Mouse (Mus musculus): Measurements from ENCODE around the gene Itfg1. TPM values are rescaled to one million over a fixed set of nuclear protein-coding genes. Genes with fewer than 3 reads are reported as not detected.
A peak's percentile ranks its signal among the peaks of the same experiment; 100 is the strongest.

The Itfg1 gene
- polyA plus RNA-seq, 1 experiment from 2014 or later: 236 TPM

DNA sequence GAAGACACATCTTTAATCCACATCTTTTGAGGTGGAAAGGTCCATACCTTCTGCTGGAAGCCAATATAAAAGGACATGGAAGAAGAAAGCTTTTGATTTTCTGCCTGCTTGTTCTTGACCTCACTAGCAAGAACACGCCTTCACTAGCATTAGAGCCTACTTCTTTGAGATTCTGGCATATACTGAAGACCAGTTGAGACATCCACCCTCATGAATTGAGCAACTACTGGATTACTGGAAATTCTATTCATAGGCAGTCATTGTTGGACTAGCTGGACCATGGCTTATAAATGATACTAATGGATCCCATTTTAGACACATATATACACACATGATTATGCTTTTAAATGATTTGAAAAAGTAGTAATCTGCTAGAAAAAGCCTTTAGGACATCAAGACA, 56.9 kb downstream of the Itfg1 start:
- Histone ChIP-seq H3K4me2 (replicated peaks) (no peak overlapping the region), H3K36me3 (replicated peaks; ENCODE audit: control insufficient read depth, insufficient read depth) (peaks cover 6% of the 10 kb centered on the region), H3K27ac (no peak overlapping the region), H3K4me3 (replicated peaks; ENCODE audit: low read length) (no peak overlapping the region), H3K4me1 (replicated peaks; ENCODE audit: control insufficient read depth, insufficient read depth, low read length) (no peaks in the 10 kb centered on the region), H3K27me3 (ENCODE audit: control insufficient read depth, insufficient read depth, low read length) (no peaks in the 10 kb centered on the region), H3K9ac (no peak overlapping the region), H3K9me3 (ENCODE audit: control insufficient read depth, low read length) (no peaks in the 10 kb centered on the region)
- DNase-seq (ENCODE audit: low spot score): no peak
- 94% methylated on average over 1 of the region's 1 CpGs for WGBS
- no peak for ATAC-seq (ENCODE audit: low FRiP score)

DNA sequence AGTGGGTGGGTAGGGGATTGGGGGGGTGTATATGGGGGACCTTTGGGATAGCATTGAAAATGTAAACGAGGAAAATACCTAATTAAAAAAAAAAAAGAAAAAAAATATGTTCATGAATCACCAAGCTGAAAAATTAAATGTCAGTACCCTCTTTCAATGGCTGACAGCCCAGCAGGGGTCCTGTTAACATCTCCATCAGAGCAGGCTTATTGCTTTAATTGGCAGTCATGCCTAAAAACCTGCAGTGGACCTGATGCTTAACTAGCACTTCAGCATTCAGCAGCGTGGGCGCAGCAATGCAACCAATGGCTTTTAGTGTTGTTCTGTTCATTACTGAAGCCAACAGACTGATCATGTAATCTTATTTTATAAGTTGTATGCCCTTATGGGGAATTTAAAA, 60.6 kb downstream of the Itfg1 start:
- Histone ChIP-seq H3K36me3 (replicated peaks; ENCODE audit: control insufficient read depth, insufficient read depth) (peaks cover 4% of the 10 kb centered on the region; the same call in 1 of the 2 replicates), H3K4me3 (replicated peaks; ENCODE audit: low read length) (no peak overlapping the region), H3K4me2 (replicated peaks) (no peak overlapping the region), H3K4me1 (replicated peaks; ENCODE audit: control insufficient read depth, insufficient read depth, low read length) (no peaks in the 10 kb centered on the region), H3K27ac (no peak overlapping the region), H3K9ac (no peak overlapping the region), H3K9me3 (ENCODE audit: control insufficient read depth, low read length) (no peaks in the 10 kb centered on the region), H3K27me3 (ENCODE audit: control insufficient read depth, insufficient read depth, low read length) (no peaks in the 10 kb centered on the region)
- DNase-seq (ENCODE audit: low spot score) (no peak), ATAC-seq (ENCODE audit: low FRiP score) (no peak)
- WGBS: 68% methylated on average over 3 of the region's 3 CpGs

DNA sequence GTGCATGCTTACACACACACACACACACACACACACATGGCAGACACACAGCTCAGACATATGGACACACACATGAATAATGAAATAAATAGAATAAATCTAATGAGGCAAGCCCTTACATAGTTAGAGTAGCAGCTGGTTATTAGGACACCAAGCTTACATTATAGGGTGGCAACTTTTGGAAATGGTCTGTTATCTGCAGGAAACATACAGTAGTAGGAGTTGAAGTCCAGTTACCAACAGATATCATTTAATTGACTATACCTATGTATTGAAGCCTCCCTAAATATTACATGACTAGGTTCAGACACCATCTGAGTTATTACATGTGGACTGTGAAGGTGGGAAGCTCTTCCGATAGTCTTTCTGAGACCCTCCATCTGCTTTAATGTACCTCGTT, 95.7 kb downstream of the Itfg1 start:
- H3K9ac ChIP-seq: no peak overlapping the region
- H3K36me3 ChIP-seq (replicated peaks; ENCODE audit: control insufficient read depth, insufficient read depth): no peaks in the 10 kb centered on the region
- no peak overlapping the region for H3K27ac ChIP-seq
- DNase-seq (ENCODE audit: low spot score): no peak
- H3K9me3 ChIP-seq (ENCODE audit: control insufficient read depth, low read length): no peaks in the 10 kb centered on the region
- no peak for ATAC-seq (ENCODE audit: low FRiP score)
- no peak overlapping the region for H3K4me2 ChIP-seq (replicated peaks)
- H3K4me3 ChIP-seq (replicated peaks; ENCODE audit: low read length): no peak overlapping the region
- no peaks in the 10 kb centered on the region for H3K4me1 ChIP-seq (replicated peaks; ENCODE audit: control insufficient read depth, insufficient read depth, low read length)
- no peaks in the 10 kb centered on the region for H3K27me3 ChIP-seq (ENCODE audit: control insufficient read depth, insufficient read depth, low read length)
- WGBS: 96% methylated on average over 2 of the region's 2 CpGs

DNA sequence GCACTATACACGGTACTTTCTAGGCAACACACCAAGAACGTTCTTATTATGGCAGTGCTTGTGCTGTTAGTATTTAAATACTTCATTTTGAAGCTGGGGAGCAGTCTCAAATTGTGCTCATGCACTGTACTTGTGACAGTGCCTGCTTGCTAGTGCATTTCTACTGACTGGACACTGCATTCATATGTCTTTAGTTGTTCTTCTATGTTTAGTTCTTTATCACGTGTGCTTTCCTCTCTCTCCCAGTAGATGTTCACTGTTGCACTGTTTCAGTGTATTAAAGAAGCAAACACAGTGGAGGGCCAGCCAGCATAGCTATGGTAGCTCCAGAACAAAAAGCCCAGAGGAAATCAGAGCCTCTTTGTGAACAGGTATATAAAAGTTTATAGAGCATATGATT, 110.2 kb downstream of the Itfg1 start:
- WGBS: 89% methylated on average over 3 of the region's 3 CpGs
- DNase-seq (ENCODE audit: low spot score) (no peak), ATAC-seq (ENCODE audit: low FRiP score) (no peak)
- Histone ChIP-seq H3K4me1 (replicated peaks; ENCODE audit: control insufficient read depth, insufficient read depth, low read length) (no peaks in the 10 kb centered on the region), H3K9ac (no peak overlapping the region), H3K36me3 (replicated peaks; ENCODE audit: control insufficient read depth, insufficient read depth) (peaks cover 24% of the 10 kb centered on the region), H3K27ac (no peak overlapping the region), H3K27me3 (ENCODE audit: control insufficient read depth, insufficient read depth, low read length) (no peaks in the 10 kb centered on the region), H3K4me3 (replicated peaks; ENCODE audit: low read length) (no peak overlapping the region), H3K4me2 (replicated peaks) (no peak overlapping the region), H3K9me3 (ENCODE audit: control insufficient read depth, low read length) (no peaks in the 10 kb centered on the region)

DNA sequence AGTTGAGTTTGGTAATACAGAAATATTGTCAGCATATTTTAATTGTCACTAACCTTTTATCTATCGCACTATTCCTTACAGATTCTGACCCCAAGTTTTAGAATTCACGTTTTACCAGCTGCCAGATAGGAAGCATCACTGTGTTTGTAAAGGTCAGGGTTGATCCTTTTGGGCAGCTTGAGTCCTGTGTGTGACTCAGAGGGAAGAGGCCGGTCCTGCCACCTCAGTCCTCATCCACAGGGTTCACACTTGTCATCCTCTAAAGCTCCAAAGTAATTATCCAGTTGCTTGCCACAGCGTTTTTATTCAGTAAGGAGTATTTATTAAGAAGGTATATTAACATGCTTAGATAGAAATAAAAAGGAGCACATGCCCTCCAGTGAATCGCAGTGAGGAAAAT, 123.5 kb downstream of the Itfg1 start:
- no peak for DNase-seq (ENCODE audit: low spot score)
- no peaks in the 10 kb centered on the region for H3K4me1 ChIP-seq (replicated peaks; ENCODE audit: control insufficient read depth, insufficient read depth, low read length)
- no peak overlapping the region for H3K4me2 ChIP-seq (replicated peaks)
- H3K4me3 ChIP-seq (replicated peaks; ENCODE audit: low read length): no peak overlapping the region
- H3K36me3 ChIP-seq (replicated peaks; ENCODE audit: control insufficient read depth, insufficient read depth): peaks cover 27% of the 10 kb centered on the region
- no peak overlapping the region for H3K9ac ChIP-seq
- H3K27me3 ChIP-seq (ENCODE audit: control insufficient read depth, insufficient read depth, low read length): no peaks in the 10 kb centered on the region
- H3K9me3 ChIP-seq (ENCODE audit: control insufficient read depth, low read length): no peaks in the 10 kb centered on the region
- H3K27ac ChIP-seq: no peak overlapping the region
- ATAC-seq (ENCODE audit: low FRiP score): no peak
- WGBS: 91% methylated on average over 5 of the region's 5 CpGs

DNA sequence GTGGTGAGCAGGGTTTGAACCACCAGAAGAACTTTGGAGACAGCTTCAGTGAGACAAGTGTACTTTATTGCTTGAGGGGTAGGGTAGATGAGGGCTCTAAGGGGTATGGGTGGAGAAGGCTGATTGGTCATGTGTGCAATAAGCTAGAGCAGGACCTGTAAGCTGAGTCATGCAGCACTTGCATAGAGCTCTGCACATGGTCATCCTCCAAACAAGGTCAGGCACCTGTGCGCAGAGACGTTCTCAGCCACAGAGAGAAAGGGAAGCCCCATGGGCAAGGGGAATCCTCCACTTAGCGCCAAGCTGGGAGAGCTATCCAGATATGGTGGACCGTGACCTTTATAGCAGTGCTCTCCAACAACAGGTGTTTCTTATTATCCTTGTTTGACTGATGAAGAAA, 124.0 kb downstream of the Itfg1 start:
- Histone ChIP-seq H3K9ac (no peak overlapping the region), H3K4me1 (replicated peaks; ENCODE audit: control insufficient read depth, insufficient read depth, low read length) (no peaks in the 10 kb centered on the region), H3K27me3 (ENCODE audit: control insufficient read depth, insufficient read depth, low read length) (no peaks in the 10 kb centered on the region), H3K36me3 (replicated peaks; ENCODE audit: control insufficient read depth, insufficient read depth) (peaks cover 24% of the 10 kb centered on the region), H3K27ac (no peak overlapping the region), H3K4me3 (replicated peaks; ENCODE audit: low read length) (no peak overlapping the region), H3K4me2 (replicated peaks) (no peak overlapping the region), H3K9me3 (ENCODE audit: control insufficient read depth, low read length) (no peaks in the 10 kb centered on the region)
- whole genome bisulfite sequencing: 96% methylated on average over 4 of the region's 4 CpGs
- no peak for DNase-seq (ENCODE audit: low spot score)
- ATAC-seq (ENCODE audit: low FRiP score): no peak

DNA sequence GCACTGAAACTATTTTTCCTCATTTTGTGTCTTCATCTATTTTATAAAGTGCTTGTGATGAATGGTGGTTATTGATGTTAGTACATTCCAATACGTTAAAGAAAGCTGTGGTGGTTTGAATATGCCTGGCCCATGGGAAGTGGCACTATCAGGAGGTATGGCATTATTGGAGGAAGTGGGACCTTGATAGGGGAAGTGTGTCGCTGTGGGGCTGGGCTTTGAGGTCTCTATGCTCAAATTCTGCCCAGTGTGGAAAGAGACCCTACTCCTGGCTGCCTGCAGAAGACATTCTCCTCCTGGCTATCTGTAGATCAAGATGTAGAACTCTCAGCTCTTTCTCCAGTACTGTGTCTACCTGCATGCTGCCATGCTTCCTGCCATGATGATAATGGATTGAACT, 133.7 kb downstream of the Itfg1 start:
- Histone ChIP-seq H3K36me3 (replicated peaks; ENCODE audit: control insufficient read depth, insufficient read depth) (no peaks in the 10 kb centered on the region), H3K27me3 (ENCODE audit: control insufficient read depth, insufficient read depth, low read length) (no peaks in the 10 kb centered on the region; the same call in 1 of the 2 replicates), H3K9ac (no peak overlapping the region), H3K4me1 (replicated peaks; ENCODE audit: control insufficient read depth, insufficient read depth, low read length) (no peaks in the 10 kb centered on the region), H3K27ac (no peak overlapping the region), H3K9me3 (ENCODE audit: control insufficient read depth, low read length) (no peaks in the 10 kb centered on the region), H3K4me2 (replicated peaks) (no peak overlapping the region), H3K4me3 (replicated peaks; ENCODE audit: low read length) (no peak overlapping the region)
- WGBS: 88% methylated on average over 2 of the region's 2 CpGs
- DNase-seq (ENCODE audit: low spot score): no peak
- no peak for ATAC-seq (ENCODE audit: low FRiP score)

DNA sequence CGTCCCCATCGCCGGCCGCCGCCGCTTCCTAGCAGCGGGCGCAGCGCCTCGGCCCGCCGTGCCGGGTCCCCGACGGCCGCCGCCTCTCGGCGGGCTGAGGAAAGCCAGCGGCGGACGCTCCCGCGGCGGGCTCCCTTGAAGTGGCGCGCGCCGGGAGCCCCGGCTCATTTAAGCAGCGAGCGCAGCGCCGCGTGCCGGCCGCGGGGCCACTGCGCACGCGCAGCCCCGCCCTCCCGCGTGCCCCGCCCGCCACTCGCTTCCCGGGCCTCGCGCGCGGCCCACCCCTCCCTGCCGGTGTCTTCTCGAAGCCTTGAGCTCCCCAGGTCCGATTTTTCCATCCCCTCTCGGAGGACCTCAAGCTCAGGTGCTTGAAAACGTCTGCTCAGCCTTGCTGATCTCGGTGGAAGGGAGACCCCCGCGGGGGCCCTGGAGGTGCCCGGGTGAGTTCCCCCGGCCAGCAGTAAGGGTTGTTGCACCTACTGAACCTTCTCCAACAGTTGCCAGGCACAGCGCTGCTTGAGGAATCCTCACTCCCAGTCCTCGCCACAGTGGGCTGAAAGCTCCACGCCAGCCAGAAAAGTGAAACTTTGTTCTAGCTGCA, 139.9 kb downstream of the Itfg1 start, which contains the start of gene Neto2:
Neto2 (minus strand) TSS at position 174 of the 601 bp plus-strand sequence.
- WGBS: 3% methylated on average over 56 of the region's 65 CpGs
- peak; percentile 93 for ATAC-seq (ENCODE audit: low FRiP score)

DNA sequence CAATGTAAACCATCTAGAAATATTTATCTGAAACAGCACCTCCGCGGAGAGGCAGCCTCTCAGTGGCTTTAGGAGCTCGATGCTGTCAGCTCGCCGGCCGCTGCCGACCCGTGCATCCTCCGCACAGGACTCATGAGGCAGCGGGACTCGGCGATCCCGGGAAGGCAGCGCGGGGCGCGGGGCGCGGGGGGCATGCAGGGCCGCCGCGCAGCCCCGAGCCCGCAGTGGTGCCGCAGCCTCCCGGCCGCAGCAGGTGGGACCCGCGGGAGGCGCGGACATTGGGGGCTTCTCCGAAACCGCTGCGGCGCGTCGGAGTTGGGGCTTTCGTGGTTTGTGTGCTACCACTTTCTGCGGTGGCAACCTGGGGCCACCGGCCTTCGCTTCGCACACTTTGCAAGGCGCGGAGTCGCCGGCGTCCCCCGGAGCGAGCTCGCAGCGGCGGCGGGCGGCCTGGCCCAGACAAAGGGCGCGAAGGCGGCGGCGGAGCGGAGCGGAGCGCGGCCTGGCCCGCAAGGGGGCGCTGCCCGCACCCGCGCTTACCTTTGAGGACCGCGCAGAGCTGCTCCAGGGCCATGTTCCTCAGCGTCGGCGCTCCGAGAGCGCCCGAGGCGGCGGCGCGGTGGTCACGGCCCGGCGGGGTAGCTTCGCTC, 140.5 kb downstream of the Itfg1 start:
- under 1% methylated on average over 65 of the region's 84 CpGs for WGBS
- Histone ChIP-seq H3K27ac (peak overlapping the region; percentile 98), H3K27me3 (ENCODE audit: control insufficient read depth, insufficient read depth, low read length) (no peaks in the 10 kb centered on the region; the same call in 1 of the 2 replicates), H3K4me3 (replicated peaks; ENCODE audit: low read length) (peak overlapping the region; percentile 91), H3K4me1 (replicated peaks; ENCODE audit: control insufficient read depth, insufficient read depth, low read length) (peaks cover 11% of the 10 kb centered on the region; the same call in 1 of the 2 replicates), H3K9ac (peak overlapping the region; percentile 98), H3K4me2 (replicated peaks) (peak overlapping the region; percentile 76), H3K36me3 (replicated peaks; ENCODE audit: control insufficient read depth, insufficient read depth) (no peaks in the 10 kb centered on the region), H3K9me3 (ENCODE audit: control insufficient read depth, low read length) (no peaks in the 10 kb centered on the region)
- peak; percentile 87 for DNase-seq (ENCODE audit: low spot score)
- ATAC-seq (ENCODE audit: low FRiP score): peak; percentile 95

More for the DNA sequence above, 139.9 kb downstream of the Itfg1 start, which contains the start of gene Neto2:
- DNase-seq (ENCODE audit: low spot score): peak; percentile 92
- peak within 1 kb of the TSS; percentile 76 for H3K4me2 ChIP-seq (replicated peaks)
- peak within 1 kb of the TSS; percentile 91 for H3K4me3 ChIP-seq (replicated peaks; ENCODE audit: low read length)
- peak within 1 kb of the TSS; percentile 98 for H3K27ac ChIP-seq
- H3K9me3 ChIP-seq (ENCODE audit: control insufficient read depth, low read length): no peaks in the 10 kb centered on the region
- H3K27me3 ChIP-seq (ENCODE audit: control insufficient read depth, insufficient read depth, low read length): no peaks in the 10 kb centered on the region; the same call in 1 of the 2 replicates
- H3K9ac ChIP-seq: peak within 1 kb of the TSS; percentile 98
- H3K4me1 ChIP-seq (replicated peaks; ENCODE audit: control insufficient read depth, insufficient read depth, low read length): peaks cover 11% of the 10 kb centered on the region; the same call in 1 of the 2 replicates
- H3K36me3 ChIP-seq (replicated peaks; ENCODE audit: control insufficient read depth, insufficient read depth): no peaks in the 10 kb centered on the region

All from hindbrain, embryonic 14.5 days (tissue).